Mouse (Mus musculus) urinary bladder, adult 18-20 months (tissue): ENCODE data around the gene Nrxn2.

Experiments
- DNase-seq, 2 experiments: peaks; one replicate each; pipeline ENCODE4 v3.0.0; 2022; ENCODE audit warnings: low spot score in 2 of 2, mixed read lengths in 2 of 2

Nrxn2 gene

DNA sequence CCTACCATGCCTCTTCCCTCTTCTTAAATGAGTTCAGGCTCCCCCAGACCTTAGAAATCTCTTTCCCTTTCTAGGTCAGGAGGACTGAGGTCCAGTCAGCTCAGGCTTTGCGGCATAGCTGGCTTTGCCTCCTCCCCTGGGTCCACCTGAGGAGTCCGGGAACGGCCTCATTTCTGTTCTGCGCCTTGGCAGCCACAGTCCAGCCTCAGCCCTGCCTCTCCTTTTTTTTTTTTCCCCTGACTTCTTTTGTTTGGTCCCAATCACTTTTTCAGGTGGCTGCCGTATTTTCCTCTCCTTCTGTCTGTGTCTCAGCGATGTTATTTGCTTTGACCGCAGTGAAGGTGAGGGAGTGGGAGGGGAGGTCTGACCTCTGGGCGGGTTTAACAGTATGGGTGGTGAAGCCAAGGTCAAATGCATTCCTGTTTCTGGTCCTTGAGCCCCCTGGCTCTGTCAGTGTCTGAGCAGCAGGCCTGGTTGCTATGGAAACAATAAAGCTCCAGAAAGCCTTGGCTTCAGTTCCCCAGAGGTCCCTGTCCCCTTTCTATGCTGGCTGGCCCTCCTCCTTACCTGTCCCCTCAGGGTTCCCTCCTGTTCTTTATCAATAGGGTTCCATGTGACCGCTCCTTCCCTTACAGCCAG, 34.3 kb downstream of the Nrxn2 start:
- no peak for DNase-seq

DNA sequence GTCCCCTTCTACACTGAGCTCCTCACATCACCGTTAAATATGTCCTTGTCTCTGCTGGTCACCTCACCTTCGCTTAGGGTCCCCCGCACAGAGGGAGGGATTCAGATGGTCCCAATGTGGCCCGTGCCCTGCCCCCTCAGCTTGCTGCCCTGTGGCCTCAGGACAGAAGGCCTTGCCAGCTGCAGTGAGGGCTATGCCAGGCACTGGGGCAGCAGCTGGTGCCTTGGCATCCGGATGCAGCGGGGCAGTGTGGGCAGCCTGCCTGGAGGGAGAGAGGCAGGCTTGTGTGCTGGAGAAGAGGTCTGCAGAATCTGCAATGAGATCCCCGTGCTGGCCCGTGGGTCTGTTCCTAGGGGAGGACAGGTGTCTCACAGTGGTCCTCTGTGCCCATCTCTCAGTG, 34.8 kb downstream of the Nrxn2 start:
- no peak for DNase-seq

DNA sequence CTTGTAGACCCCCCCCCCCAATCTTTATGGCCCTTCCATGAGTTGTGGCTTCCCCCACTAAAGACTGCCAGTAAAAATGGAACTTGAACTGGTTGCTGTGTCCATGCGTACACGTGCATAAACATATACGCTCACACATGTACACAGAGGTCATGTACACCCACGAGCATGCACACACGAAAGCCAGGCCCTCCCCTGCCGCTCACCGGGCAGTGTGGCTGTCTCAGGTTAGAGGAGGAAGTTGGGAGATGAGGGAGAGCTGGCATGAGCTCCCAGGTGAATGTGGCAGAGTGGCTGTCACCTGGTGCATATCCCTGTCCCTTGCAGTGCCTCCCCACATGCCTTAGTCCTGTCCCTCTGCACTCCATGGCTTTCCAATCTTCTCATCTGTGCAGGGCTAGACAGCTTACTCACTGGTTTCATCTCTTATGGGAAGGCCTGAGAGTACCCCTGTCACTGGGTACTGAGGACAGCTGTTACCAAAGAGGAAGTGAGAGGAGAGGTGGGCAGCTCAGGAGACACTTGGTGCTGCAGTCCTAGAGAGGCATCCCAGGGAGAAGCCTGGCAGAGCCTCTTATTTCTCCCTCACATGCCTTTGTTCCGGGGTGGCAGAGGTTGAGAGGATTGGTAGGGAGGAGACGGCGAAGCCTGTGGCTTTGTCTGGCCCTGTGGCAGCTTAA, 35.6 kb downstream of the Nrxn2 start:
- DNase-seq = no peak

DNA sequence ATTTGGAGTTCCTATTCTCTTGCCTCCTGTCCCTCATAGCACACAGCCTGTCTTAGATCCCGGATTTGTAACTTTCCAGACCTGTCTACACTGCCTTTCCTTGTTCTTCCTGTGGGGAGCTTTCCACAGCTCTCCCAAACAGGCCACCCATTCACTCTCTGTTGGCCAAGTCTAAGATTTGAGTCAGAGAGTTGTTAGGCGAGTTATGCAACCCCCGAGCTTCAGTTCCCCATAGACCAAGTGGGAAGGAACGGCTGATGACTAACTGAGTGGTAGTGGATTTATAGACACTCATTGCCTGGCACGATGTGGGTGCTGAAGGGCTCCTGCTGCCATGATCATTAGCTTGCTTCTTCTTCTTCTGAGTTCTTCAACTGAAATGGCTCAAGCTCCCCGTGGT, 41.0 kb downstream of the Nrxn2 start:
- DNase-seq = peak in 1 of 2 experiments; percentile 45

DNA sequence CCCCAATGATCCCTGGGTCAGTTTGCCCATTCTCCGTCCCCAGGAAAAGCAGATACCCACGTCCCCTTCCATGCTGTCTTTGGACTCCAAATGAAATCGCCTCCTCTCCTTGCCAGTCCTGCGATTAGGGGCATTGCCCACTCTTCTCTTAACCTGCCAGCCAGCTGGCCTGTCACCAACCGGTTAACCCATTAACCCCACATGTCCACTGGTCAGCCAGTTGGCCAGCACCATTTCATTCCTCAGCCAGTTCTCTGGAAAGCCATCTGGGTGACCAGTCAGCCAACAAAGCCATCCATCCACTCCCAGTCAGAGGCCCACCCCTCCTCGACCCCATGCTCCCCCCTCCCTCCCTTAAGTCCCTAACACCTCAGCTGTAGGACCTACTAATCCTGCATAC, 44.3 kb downstream of the Nrxn2 start:
- DNase-seq = no peak

DNA sequence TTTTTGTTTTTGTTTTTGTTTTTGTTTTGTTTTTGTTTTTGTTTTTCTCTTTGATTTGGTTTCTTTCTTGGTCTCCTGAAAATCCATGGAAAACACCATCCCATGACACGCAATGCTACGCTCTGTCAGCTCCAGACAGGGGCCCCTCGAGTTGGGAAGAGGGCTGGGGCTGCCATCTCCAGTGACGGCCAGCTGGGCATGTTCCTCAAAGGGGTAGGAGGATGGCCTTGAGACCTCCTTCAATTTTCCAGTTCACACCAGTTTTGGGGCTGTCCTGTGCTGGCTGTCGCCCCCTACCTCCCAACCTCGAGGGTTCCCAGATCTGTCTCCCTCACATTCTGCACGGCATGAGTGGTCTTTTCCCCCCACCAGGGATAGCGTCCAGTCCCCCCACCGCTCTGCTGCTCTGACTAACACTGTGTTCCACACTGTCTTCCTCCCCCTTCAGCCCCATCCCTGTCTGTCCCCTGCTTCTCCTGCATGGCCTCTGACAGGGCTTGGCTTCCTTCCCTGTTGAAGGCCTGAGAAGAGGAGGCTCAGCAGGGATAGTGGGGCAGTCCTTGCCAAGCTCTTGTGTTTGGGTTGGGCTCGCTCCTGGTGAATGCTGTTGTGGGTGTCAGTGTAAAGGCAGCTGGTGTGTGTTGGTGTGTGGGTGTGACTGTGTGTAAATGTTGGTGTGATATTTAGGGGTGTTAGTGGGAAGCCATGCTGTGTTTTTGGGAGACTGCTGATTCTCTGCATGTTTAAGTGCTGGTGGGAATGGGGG, 46.0 kb downstream of the Nrxn2 start:
- no peak for DNase-seq

DNA sequence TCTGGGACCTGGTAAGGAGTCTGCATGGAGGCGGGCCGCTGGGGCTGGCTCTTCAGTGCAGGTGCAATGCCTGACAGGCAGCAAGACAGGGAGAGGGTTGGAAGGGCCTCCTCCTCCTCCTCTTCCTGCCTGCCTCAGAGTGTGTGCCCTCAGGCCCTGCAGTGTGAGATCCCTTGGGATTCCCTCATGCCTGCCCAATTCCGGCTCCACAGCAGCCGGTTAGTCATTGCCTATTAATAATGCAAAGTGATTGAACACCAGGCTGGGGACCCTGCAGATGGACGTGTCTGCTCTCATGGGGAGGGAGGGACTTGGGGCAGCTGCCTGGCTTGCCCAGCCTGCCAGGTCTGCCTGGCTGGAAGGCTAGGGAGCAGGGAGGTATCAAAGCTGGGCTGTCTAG, 46.6 kb downstream of the Nrxn2 start:
- no peak for DNase-seq

DNA sequence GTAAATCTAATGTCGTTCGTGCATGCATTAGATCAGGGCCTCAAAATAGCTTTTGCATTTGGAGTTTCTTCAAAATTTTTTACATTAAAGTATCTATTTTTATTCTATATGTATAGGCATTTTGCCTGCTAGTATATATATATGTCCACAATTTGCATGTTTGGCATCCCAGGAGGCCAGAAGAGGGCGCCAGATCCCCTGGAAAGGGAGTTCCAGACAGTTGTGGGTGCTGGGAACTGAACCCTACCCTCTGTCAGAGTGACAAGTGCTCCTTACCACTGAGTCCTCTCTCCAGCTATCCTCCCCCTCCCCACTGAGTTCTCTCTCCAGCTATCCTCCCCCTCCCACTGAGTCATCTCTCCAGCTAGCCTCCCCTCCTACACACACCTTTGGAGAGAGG, 48.4 kb downstream of the Nrxn2 start:
- DNase-seq = no peak

DNA sequence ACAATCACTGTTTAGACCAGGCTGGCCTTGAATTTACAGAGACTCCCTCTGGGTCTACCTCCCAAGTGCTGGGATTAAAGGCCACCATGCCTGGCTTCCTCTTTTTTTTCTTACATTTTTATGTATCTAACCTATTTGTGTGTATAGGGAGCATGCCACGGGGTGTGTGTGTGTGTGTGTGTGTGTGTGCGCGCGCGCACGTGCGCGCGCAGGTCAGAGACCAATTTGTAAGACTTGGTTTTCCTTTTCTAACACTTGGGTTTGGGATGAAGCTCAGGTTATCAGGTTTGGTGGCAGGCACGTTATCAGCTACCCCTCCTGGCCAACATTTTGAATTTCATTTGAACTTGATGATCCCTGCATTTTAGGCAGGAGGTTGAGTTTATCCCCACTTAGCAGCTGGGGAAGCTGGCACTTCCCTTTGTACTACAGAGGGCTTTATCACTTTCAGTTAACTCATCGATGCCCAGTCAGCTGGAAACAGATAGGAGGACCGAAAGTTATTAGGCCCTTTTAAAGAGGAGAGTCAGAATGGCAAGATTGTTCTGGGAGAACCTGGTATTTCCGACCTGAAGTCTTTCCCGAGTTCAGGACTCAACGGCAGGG, 48.9 kb downstream of the Nrxn2 start:
- DNase-seq = no peak

DNA sequence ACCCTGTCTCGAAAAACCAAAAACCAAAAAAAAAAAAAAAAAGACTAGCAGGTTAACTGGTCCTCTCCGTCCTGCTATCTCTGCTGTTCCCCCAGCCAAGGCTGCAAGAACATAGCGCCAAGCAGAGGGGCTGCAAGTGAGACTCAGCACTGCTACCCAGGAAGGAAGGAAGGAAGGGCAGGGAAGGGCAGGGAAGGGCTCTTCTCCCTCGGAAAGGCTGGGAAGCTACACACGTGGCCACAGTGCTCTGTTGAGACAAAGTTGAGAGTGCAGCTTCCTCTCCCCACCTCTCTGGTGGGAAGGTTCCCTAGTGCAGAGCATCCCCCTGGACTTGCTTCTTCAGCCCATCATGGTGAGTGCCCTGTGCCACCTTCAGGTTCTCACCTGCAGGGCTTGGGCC, 53.1 kb downstream of the Nrxn2 start:
- DNase-seq = no peak

DNA sequence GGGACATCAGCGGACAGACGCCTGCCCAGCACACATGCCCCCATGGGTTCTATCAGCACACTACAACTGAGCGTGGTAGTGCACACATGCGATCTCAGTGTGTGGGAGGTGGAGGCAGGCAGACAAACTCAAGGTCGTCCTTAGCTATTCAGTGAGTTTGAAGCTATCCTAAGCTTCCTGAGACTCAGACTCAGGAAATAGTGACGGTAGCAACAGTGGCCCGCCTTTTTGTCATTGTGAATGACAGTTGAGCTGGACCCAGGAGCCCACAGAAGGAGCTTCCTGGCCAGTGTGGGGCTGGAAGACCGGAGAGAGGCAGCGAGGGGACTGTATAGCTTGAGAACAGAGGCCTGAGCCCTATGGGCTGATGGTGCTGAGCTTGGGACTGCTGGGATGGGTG, 54.3 kb downstream of the Nrxn2 start:
- DNase-seq = no peak

DNA sequence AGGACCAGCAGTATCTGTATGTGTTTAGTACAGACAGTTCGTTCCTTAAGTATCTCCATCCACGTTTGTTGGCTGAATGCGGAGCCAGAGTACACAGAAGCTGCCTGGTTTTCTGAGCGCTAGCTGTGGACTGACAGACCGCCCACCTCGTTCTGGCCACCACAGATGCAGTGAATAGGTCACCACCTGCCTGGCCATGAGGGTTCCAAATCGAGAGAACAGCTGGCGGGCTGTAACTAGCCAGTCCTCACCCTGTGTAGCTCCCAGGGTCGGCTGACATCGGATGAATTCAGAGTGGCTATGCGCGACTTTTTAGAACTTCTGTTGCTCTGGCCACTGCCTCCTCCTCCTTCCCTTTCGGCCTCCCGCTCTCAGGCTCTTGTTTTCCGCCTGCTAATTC, 56.2 kb downstream of the Nrxn2 start:
- DNase-seq = no peak

DNA sequence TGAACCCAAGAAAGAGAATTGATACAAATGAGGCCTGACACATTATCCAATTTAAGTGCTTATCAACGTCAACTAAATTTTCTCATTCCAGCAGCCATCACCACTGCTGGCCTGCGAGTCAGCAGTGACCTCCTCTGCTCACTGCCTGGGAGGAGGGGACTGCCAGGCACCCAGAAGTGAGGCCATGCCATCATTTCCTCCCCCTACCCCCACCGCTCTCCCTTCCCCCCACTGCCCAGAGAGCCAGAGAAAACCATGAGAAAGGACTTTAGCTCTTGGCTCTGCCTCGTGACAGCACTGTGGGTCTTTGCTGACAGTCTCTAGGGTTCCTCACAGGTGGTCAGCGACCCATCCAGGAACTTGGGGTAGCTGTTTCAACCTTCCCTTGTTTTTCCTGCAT, 56.6 kb downstream of the Nrxn2 start:
- DNase-seq = no peak

DNA sequence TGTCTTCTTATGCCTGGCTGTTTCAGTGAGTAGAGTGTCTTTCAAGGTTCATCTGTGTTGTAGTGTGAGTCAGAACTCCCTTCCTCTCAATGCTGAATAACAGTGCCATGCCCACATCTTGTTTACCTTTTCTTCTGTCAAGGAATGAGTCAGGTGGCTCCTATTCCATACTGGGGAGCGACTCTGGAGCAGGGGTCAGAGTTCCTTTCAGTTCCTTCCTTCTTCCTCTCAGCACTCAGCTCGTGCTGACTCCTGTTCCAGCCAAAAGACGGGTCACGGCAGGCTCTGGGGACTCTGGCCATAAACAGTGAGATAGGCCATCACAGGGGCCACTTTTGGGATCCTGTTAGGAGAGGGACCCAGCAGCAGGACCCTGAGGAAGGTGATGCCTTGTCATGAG, 58.5 kb downstream of the Nrxn2 start:
- peak; percentile 58 to 65 for DNase-seq

DNA sequence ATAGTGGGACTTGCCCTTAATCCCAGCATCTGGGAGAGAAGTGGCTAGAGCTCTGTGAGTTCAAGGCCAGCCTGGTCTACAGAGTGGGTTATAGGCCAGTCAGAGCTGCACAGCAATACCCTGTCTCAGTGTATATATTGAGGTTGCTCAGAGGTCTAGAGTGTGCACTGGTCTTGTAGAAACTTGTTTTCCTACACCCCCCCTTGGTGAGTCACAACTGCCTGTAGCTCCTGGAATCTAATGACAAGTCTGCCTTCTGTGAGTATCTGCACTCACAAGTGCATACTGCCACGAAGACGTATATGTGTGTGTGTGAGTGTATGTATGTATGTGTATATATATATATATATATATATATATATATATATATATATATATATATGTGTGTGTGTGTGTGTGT, 60.0 kb downstream of the Nrxn2 start:
- peak in 1 of 2 experiments; percentile 37 for DNase-seq

DNA sequence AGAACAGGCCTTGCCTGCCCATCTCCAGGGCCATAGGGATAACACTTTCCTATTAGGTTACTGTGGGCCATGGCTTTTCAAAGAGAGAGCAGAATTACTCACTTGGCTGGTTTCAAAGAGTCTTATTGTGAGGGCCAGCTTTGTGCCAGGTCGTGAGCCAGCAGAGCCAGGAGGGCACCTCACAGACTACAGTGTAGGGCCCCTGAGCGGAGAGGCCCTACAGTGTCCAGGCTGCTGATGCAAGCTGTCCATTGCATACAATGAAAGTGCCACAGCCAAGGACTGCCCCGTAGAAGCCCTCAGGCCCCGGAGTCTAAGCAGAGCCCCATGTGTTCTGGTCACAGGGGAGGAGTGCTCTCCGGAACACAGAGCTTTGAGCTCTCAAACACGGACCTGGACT, 64.4 kb downstream of the Nrxn2 start:
- DNase-seq = no peak

DNA sequence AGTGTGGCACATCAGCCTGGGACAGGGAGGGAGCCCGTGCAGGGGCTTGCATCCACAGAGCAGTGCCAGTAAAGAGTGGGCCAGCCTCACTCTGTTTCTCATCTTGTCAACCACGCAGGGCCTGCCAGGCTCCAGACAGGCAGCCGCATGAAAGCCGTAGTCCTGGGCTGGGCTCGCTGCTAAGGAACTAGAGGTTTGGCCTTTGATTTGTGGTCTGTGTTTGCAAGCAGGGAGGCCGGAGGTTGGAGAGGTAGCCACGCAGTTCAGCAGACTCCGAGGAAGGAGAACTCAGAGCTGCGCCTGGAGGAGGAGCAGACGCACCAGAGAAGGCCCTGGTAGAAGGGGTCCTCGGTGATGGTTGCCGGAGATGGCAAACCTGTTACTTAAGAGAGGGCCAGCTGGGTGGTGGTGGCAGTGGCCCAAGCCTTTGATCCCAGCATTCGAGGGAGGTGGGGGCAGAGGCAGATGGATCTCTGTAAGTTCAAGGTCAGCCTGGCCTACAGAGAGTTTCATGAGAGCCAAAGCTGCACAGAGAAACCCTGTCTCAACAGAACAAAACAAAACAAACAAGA, 66.6 kb downstream of the Nrxn2 start:
- DNase-seq = no peak

DNA sequence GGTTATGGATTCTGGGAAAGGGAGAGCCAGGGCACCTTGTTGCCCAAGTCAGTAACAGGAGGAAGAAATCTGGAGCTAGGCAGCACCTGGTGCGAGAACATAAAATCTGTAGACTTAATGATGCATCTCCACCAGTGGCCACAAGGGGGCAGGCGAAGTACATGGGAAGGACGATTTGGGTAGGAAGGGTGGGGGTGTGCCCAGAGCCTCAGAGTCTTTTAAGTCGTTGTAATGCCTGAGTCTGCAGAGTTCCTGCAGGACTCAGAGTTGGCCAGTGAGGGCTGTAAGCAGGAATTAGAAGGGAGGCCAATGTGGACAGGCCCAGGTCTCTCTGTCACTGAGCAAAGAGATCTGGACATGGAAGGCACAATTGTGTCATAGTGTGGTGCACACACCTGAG, 70.5 kb downstream of the Nrxn2 start:
- peak; percentile 66 to 81 for DNase-seq

DNA sequence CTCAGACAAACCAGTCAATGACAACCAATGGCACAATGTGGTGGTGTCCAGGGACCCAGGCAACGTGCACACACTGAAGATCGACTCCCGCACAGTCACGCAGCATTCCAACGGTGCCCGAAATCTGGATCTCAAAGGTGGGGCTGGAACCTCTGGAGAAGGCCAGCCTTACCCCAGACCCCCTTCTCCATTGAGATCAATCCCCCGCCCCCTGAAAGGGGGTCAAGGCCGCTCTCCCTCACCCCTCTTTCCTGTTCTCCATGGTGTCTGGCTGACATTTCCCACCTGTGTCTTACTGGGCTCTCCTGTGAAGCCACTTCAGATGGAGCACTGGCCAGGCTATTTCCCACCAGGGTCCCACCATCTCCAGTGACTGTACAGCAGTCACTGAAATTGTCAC, 73.0 kb downstream of the Nrxn2 start:
- DNase-seq = no peak

DNA sequence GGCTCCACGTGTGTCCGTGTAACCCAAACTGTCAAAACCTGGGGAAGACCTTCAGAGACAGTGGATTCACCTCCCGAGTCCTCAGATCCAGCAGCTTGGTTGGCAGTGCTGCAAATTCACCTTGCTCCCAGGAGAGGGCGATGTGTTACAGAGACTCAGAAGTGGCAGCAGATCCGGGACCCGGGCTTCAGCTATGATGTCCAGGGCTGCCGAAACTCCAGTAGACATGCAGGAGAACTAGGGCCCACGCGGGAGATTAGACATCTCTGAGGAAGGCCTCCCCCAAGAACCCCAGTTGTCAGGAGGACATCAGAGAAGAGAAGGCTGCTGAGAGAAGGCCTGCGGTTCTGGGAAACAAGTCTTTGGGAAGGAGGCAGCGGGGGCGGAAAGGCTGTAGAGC, 73.6 kb downstream of the Nrxn2 start:
- peak in 1 of 2 experiments; percentile 33 for DNase-seq

DNA sequence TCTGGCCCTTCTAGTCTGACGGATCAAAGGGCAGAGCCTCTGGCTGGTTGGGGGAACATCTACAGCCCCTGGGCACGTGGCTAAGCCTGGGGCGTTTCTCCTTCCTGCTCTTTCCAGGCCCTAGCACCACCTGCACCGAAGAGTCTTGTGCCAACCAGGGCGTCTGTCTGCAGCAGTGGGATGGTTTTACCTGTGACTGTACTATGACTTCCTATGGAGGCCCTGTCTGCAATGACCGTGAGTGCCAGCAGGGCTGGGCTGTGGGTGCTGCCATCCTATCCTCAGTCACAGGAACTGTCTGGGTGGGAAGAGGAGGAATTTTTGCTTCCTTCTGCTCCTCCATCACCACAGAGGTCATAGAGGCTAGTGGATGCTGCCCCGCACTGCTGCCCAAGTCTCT, 74.7 kb downstream of the Nrxn2 start:
- no peak for DNase-seq

DNA sequence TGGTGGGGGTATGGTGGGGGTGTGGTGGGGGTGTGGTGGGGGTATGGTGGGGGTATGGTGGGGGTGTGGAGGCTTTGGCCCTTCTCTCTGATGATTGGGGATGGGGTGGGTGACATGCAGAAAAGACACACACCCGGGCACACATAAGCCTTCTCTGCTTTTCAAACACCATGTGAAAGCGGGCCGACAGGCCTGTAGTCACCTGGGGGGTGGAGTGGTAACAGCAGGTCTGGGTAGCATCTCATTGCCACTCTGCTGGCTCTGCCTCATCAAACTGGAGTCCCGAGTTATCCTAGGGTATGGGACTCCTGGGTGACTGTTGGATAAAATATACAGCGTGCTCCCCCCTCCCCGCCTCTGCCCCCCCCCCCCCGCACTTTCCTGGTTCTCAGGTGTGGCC, 75.5 kb downstream of the Nrxn2 start:
- DNase-seq = no peak
